Mouse (Mus musculus): ENCODE results near the gene Pla1a.
A peak's percentile ranks its signal among the peaks of the same experiment; 100 is the strongest.

The Pla1a gene

GRCm38 (mm10) chr16:38431446-38432185 is 1.3 kb downstream of the Pla1a start:
- DNase-seq: no peak

GRCm38 (mm10) chr16:38425799-38426198 is 7.1 kb downstream of the Pla1a start:
- DNase-seq: no peak

DNA sequence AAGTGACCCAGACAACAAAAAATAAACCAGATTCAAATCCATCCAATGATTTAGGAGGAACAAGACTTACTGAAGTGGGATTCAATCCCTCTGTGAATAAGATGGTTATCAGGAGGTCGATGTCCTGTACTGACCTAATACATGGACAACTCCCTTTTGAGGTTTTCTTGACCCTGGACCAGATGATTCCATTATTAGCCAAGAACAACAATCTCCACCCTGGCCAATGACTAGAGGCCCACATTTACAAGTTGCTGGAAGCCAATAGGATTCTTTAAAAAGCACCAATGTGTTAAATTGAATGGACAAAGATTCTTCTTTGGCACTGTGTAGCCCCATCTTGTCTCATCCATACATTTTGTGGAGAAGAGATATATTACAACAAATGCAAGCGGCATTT is 7.6 kb downstream of the Pla1a start:
- no peak for DNase-seq

DNA sequence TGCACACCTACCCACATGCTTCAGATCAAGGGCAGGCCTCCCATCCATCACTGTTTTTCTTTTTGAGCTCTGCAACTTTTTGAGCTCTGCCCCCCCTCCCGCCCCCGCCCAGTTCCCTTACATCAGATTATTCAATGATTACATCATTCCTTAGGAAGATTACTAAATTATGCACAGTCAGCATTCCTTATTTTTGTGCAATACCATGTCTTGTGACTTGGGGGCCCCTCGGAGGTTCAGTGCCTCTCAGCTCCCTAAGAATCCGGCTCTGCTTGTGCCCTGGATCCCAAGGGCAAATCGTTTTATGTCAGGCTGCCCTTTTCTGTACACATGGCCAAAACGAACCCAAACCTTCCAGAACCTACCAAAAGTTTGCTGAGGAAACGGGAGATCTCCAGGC is 18.0 kb downstream of the Pla1a start:
- no peak for DNase-seq

GRCm38 (mm10) chr16:38408416-38408815 is 24.5 kb downstream of the Pla1a start:
- DNase-seq: no peak

- no peak for DNase-seq
Measured at GRCm38 (mm10) chr16:38407584-38407983, 25.4 kb downstream of the Pla1a start.

DNA sequence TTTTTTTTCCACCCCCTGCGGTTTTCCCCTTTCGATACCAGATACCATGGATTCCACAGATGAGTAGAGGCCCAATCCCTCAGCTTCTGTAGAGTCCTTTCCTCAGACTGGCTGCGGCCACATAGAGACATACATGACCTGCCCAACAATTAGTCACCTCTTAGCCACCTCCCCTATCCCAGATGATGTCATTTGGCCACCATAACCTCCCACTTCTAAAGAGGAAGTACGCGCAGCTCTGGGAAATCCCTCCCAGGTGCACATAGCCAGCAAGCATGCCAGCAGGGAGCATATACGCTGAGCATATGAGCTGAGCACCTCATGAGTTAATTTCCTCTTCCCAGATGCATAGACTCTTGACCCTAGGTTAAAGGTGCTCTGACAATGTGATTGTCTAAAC is 26.2 kb downstream of the Pla1a start:
- DNase-seq: no peak

GRCm38 (mm10) chr16:38406293-38406692 is 26.7 kb downstream of the Pla1a start:
- no peak for DNase-seq

GRCm38 (mm10) chr16:38403639-38404038 is 29.3 kb downstream of the Pla1a start:
- no peak for DNase-seq

DNA sequence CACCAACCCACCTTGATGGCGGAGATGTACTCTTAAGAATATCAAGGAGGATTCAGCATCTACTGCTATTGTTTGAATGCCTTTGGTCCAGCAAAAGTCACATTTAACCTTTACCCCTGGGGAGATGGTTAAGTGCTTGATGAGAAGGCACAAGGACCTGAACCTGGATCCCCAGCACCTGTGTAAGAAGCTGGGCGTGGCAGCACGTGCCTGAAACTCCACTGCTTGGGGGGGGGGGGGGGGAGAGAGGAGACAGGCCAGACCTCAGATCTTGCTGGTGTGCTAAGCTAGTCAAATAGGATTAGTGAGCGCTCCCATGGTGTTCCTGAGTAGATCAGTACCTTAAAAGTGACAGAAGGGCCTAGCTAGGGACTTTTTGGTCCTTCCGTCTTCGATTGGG is 31.5 kb downstream of the Pla1a start:
- DNase-seq: no peak

GRCm38 (mm10) chr16:38400311-38400960 is 32.5 kb downstream of the Pla1a start:
- no peak for DNase-seq

GRCm38 (mm10) chr16:38399531-38400231 is 33.3 kb downstream of the Pla1a start:
- DNase-seq: peak; percentile 44

DNA sequence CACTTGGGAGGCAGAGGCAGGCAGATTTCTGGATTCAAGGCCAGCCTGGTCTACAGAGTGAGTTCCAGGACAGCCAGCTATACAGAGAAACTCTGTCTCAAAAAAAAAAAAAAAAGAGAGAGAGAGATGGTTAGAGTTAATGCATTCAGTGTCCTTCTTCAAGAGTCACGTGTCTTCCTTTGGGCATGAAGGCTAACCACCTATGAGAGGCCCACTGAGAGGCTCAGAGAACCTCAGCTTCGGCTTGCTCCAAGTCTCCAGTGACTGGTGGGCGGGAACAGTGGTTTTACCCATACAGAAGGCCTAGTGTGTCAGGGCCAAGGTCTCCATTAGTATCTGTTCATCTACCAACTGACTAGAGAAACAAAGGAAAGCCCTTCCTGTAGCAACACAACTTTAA is 33.9 kb downstream of the Pla1a start:
- no peak for DNase-seq

- DNase-seq: no peak
Measured at GRCm38 (mm10) chr16:38398266-38398665, 34.7 kb downstream of the Pla1a start.

DNA sequence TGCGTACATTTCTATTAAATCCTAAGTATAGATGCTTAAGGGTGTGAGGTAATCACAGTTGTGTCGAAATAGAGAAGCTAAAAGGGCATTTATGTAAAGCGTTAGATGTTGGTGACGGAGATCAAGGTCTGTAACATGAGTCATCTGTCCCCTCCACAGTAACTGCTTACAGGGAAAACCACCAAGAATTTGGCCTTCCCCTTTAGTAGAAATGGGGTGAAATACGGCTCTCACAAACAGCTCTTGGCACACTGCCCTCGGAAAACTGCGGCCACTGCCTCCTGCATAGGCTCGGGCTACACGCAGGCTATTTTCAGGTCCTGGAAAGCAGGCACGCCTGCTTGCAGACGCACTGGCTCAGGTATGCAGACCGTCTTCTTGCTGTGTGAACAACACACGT is 36.8 kb downstream of the Pla1a start:
- peak; percentile 29 for DNase-seq

DNA sequence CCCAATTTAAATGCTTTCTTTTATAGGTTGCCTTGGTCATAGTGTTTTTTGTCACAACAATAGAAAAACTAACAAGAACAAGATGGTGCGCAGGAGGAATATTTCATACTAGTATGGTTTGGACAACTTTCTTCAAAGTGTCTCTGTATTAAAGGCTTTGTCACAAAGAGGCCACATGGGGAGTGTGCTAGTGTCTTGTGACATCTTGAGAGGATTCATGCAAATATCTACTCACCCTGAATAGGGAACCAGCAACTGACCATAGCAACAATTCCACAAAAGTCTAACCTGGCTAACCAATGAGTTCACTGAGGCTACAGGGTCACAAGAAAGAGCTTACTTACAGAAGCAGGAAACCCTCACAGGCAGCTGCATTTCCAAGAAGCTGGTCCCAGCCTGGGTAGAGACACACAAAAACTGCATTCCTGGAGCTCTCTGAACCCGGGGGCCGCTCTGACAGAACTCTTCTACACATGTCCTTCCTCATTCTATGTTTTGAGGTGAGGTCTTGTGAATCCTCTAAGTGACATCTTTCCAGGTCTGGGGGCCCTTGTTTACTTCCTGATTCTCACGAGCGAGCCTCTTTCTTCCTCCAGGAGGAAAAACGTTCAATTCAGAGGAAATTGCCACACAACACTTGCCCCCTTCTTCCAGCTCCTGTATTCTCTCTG is 37.8 kb downstream of the Pla1a start:
- DNase-seq: no peak

- DNase-seq: no peak
Measured at GRCm38 (mm10) chr16:38394191-38394618, 38.7 kb downstream of the Pla1a start.

DNA sequence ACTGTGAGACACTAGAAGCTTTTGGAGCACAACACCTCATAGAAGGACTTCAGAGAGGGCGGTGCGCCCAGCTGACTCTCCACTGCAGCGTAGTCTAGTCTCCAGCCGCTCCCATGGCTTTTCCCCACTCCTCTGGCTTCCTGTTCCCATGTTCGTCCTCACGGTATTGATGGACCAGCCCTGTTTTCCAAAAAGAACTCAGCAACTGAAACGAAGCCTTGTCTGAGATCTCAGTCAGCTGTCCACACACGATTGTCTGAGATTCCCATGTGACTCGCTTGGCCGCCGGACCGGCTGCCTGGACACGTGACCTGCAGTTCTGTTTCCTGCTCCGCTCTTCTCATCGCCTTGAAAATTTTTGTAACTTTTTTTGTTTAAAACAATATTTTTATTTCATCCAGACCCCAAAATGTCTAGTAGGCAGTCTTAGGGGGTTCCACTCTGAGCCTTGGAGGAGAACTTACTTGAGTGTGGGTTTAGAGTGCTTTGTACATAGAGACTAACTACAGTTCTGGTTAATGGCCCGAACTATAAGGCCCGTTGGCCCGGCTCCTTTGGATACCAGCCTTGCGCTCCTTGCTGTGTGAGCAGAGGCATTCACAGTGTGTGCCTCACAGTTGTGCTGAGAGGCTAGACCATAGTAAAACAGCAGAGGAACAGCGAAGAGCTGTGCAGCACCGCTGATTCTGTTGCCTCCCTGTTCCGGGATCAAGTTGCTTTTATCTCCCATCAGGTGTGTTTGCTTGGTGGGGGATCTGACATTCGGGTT is 40.6 kb downstream of the Pla1a start:
- no peak for DNase-seq

GRCm38 (mm10) chr16:38390322-38390721 is 42.6 kb downstream of the Pla1a start:
- no peak for DNase-seq

DNA sequence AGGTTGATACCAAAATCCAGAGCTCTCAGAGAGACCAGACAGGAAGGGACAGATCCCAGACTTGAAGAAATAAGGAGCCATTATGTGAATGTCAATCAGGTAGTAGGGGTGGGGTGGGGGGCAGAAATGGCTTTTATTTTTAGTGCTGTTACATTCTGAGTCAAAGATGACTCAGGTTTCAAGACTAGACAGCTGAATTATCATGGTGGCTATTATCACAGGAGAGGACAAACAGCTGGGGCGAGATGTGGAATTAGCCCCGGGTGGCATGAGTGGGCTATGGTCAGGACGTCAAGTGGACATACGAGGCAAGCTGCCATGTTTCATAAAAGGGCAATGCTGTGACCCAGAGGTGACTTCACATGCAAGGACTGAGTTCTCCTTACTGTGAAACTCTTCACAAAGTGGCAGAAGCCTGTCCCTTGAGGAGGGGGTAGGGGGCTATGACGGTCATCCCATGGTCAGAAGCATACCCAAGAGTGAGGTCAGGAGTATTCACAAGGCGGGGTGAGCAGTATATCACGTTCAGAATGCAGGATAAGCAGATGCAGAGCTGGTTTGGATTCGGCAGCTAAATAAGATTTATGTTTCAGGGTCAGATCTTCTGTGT is 43.6 kb downstream of the Pla1a start:
- no peak for DNase-seq

- no peak for DNase-seq
Measured at GRCm38 (mm10) chr16:38388757-38389156, 44.2 kb downstream of the Pla1a start.

DNA sequence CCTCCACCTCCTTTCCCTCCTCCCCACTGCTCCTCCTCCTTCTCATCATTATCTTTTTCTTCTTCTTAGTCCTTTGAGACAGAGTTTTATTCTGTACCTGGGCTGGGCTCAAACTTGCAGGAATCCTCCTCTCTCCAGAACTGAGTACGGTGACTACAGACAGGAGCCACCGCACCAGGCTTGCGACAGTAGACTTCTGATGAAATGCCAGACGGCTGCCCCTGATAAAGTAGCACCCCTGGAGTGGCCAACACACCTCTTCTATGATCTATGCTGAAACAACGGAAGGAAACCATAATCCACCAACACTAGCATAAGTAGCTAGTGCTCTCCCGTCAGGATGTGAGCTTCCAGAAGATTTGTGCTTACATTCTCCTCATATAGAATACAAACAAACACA is 45.6 kb downstream of the Pla1a start:
- no peak for DNase-seq
